Mouse (Mus musculus) cerebellum, postnatal 14 days (tissue): ENCODE measurements at regions not wholly inside any gene's neighbourhood (a gene's known extent, or its start where the extent isn't known, plus 50 kb on each side); places are given as distances from the start of the nearest gene placed in this dataset.
A peak's percentile ranks its signal among the peaks of the same experiment; 100 is the strongest.

Experiments
- DNase-seq, 2 experiments: peaks; one replicate each; pipeline ENCODE4 v3.0.0; 2021; ENCODE audit warnings: mixed read lengths in 2 of 2

DNA sequence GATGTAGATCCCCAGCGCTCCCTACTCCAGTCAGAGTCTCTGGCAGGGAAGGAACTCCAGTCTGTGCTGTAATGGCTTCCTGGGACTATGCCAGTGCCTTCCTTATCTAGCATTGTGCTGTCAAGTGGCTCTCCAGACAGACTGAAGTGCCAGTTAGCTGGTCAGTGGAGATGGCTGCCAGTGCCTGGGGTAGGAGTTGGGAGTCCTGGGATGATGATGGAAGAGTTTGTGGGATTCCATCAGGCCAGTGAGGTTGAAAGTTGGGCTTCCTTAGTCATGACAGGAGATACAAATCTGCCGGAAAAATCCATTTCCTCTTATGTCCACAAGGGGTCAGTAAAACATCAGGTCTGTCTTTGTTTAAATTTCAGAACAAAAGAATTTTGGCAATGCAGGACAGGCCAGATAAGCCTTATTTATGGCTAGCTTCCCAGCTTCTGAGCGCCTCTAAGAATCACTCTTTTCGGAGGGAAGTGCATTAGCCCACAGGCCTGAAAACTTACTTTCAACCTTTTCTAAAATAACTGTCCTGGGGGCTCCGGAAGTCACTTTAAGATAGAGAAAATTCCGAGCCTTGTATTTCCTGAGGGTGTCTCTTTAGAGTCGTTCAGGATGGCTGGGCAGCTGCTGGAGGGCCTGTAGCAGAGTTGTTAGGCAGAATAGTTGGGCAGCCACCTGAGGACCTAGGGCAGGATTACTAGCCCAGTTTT is 79.5 kb upstream of the Camk1g start:
- peak; percentile 73 for DNase-seq

DNA sequence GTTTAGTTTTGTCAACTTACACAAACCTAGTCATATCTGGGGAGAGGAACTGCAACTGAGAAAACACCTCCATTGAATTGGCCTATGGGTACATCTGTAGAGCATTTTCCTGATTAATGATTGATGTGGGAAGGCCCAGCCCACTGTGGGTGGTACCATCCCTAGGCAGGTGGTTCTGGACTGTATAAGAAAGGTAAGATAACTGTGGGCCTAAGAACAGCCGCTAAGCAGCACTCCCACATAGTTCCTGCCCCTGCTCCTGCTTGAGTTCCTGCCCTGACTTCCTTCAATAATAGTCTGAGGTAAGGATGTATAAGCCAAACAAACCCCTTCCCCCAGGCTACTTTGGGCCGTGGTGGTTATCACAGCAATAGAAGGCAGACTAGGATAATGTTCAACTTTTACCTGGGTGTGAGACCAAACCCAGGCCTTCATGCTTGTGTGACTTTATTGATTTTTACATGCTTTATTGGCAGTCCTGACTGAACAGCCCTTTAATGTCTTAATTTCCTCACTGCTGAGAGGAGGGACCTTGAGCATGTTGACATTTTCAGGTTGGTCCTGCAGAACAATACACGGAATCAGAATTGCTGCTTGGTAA is 78.8 kb upstream of the Camk1g start:
- no peak for DNase-seq

DNA sequence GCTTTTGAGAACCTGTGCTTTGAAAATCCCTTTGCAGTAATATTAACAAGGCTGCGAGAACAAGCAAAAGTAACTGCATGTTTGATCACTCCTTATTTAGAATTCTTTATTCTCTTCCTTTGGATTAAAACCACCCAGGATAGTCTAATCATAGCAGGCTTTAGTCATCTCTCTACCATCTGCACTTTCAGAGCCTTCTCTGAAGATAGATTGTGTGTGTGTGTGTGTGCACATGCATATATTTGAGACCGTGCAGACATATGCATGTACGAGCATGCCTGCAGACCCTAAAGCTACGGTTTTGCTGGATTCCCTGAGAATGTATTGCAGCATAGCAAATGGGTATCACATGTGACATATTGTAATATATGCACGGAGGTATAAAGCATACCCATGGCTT is 77.5 kb upstream of the Camk1g start:
- no peak for DNase-seq

DNA sequence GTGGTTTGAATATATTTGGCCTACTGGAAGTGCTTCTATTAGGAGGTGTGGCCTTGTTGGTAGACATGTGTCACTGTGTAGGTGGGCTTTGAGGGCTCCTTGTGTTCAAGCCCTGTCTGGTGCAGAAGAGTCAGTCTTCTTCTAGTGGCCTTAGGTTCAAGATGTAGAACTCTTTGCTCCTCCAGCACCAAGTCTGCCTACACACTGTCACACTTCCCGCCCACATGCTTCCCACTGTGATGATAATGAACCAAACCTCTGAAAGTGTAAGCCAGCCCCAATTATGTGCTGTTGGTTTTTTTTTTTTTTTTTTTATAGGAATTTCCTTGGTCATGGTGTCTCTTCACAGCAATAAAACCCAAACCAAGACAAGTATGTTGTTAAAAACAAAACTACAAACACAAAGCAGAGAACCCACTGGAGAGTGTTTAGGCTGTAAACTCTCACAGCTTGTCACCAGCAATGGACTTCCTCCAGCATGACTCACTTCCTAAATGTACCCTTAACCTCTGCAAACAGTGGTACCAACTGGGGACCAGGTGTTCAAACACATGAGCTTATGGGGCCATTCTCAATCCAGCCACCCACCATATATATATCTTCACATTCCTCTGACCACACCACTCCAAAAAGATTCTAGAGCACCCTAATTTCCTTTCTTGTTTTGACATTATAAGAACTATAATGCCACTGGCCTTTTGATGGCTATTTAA is 74.0 kb upstream of the Camk1g start:
- no peak for DNase-seq

DNA sequence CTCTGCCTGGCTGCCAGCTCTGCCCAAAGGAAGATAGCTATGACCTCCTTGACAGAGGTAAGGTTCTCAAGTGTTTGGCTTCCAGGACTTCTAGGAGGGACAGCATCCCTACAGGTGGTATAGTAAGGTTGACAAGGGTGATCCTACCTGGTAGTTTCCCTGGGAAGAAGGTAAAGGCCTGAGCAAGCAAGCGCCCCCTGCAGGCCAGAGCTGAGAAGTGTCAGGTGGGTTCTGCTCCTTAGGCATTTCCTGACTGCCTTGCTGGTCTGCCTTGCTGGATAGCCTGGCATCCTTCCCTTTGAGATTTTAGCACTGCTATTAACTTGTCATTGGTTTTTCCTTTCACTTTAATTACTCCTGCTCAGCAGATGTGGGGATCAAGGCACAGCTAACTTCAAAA is 70.4 kb upstream of the Camk1g start:
- DNase-seq, result peak in 1 of 2 experiments; percentile 19

DNA sequence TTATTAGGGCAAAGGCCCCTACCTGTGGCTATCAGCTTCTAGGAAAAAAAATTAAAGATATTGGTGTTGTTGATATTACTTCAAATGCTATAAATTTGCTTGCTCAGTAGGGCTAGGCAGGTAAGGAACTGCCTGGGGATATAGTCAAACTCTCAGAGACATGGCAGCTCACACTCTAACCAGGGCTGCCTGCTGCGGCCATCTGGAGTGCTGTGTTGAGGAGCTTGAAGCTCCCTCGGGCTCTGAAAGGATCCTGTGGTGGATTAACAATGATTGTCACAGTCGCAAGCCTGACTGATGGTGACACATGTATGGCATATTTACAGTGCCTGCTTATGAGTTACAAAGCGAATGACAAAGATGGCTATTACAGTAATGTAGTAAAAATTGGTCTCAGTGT is 64.2 kb upstream of the Camk1g start:
- DNase-seq, result peak; percentile 18 to 50

DNA sequence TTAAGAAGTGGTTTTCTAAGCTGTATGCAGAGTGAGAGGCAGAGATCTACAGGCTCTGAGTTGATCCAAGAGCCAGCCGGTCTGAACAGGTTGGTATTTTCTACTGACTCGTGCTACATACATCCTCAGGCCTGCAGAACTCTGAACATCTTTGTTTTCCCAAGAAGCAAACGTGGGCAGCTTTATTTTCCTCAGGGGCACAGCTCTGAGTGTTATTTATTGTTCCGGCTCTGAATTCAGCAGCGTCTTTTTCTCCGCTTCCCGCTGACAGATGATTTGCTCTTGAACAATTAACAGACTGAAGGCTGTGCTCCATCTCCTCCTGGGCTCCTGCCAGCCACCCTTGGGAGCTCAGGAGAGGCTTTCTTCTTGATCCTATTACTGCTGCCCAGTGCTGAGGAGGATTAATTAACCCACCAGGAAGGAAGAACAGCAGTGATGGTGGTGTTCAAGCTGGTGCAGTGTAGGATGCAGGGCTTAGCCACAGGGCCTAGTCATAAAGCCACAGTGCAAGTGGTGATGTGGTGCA is 63.5 kb upstream of the Camk1g start:
- DNase-seq, result peak; percentile 62 to 70

DNA sequence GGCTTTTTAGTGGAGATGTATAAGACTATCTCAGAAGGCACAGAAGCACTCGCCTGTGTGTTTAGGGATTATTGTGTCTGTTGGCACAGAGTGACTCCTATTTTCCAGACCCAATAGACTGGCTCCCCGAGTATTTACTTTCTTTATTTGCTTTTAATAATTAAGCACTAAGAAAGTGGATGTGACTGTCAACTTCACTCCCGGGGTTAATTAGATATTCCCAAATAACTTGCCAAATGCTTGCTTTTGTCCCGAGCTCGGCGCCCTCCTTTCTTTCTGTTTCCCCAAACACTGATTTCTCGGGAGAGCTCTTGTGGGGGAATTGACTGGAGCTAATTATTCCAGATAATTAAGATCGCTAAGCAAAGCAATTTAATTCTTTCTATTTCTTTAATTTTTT is 60.1 kb upstream of the Camk1g start:
- no peak for DNase-seq

DNA sequence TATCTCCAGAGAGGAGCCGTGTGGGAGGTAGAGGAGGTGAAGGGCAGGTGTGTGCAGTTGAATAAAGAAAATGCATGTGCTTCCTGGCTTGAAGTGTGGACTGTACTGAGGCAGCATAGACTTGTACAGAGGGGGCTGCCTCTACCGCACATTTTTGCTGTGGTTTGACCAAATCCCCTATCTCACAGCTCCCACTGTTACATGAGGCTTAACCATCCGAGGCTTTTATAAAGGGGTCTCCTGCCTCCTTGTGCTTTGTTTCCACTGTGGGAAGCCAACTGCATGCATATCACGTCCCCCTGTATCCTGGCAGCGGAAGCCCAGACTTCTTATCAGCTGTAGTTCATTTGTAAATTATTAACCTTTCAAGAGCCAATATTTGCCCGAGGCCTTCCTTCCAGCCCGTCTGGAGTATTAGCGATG is 53.6 kb upstream of the Camk1g start:
- DNase-seq, result no peak

DNA sequence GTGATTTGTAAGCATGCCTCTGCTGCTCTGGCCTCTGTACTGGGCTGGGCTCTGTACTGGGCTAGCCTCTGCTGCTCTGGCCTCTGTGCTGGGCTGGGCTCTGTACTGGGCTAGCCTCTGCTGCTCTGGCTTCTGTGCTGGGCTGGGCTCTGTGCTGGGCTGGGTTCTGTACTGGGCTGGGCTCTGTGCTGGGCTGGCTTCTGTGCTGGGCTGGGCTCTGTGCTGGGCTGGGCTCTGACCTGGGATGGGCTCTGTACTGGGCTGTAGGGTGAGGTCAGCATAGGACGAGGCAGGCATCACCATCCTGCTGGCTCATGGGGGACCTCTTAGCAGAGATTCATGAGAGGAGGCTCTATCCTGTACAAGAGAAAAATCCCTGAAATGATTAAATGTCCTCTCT is 52.8 kb upstream of the Camk1g start:
- DNase-seq, result no peak

DNA sequence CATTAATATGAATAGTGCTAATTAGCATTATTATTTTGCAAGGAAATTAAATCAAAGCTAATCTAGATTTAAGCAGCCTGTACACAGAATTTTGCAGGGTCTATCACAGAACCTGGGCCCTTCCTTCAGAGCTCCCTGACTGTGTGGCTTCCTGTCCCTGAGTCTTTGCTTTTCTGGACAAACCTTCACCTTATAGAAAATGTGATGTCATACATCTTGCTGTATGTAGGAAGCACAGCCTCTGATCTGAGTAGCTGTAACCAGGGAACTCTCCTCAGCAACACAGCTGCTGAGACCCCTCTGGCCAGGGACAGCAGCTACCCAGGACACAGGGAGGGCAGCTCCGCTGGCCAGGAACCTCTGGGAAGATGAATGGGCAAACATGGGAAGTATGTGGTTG is 51.7 kb upstream of the Camk1g start:
- DNase-seq, result no peak

DNA sequence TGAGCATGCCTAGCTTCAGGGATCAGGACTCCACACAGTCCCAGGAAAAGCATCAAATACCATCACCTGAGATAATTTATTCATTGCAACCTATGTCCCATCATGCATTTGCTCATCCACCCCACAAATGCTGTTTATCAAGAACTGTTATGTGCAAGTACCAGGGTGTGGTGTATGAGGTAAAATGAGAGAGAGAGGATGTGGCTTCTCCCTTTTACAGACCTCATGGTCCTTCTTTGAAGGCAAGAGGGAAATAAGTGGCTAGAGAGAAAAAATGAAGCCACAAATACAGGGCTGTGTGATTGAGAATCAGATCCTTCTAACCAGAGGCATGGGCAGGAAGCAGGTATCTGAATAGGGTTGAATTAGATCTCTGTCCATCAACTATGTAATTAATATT is 51.3 kb upstream of the Camk1g start:
- DNase-seq, result no peak
